Mouse (Mus musculus) heart, adult 18-20 months (tissue): ENCODE results near the gene Lcn11. TPM values are rescaled to one million over a fixed set of nuclear protein-coding genes. Genes with fewer than 3 reads are reported as not detected.
"Not testable (repeated sequence)": the region's sequence is repeated elsewhere in the genome, so short reads cannot be mapped to it uniquely, and the experiment has no call there.

ENCODE experiments used
- DNase-seq, 2 experiments: peaks; one replicate each; pipeline ENCODE4 v3.0.0; 2021 to 2022; ENCODE audit warnings: mixed read lengths in 1 of 2
- long read RNA-seq, 2 experiments: library from polyadenylated mRNA; stranded (forward); transcript quantifications; one replicate each; pipeline ENCODE4 v2.0.0; 2021
- total RNA-seq, 2 experiments: library from RNA; stranded (reverse); gene quantifications; 2 replicates each; pipeline ENCODE4 v1.2.3; 2021

The Lcn11 gene
- total RNA-seq, result not detected
- long read RNA-seq, experiment 1, result 0 reads
- long read RNA-seq, experiment 2, result 0 reads

DNA sequence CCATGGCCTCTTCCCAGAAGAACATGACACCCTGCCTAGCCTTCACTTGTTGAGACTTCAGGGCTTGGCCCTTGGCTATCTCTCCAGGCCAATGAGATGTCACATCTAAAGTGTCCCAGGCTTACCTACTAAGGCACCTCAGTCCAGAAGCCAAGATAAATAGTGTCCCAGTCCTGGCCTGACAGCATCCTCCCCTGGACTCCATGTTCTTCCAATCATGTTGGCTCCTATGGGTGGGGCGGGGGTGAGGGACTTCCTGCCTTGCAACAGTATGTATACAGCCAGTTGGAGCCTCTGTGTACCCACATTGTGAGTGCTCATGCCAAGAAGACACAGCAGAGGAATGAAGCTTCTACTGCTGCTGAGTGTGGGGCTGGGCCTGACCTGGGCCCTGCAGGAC lies at the start of gene Lcn11:
Lcn11 (plus strand) TSS at position 301 of the 400 bp plus-strand sequence.
- no peak for DNase-seq

DNA sequence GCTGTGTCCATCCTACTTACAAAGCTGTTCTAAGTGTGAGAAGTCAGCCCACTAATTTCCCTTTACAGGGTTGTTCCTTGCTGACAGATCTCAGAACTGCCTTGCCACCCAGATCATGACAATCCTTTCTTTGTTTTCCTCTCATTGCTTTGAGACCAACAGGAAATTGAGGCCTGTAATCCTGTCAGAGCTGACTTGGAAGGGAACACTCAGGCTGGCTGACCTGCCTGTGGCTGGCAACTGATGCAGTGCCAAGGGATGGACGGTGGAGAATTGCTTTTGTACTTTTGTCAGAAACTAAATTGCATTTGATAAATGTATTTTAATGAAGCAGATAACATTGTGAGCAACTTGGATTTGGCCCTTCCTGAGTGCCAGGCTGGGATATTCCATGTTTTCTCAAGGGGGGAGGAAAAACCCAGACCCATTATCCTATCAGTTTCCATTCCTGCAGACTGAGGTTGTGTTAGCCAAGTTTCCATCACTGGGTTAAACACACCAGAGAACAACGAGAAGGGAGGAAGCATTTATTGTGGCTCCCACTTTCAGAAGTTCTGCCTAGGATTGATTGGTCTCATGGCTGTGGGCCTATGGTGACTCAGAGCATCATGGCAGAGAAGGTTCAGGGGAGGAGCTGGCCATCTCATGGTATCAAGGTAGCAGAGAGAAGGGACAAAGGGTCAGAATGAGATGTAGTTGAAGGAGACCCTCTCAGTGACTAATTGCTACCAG lies 43.5 kb upstream of the Lcn11 start:
- DNase-seq, result no peak

GRCm38 (mm10) chr2:25736709-25737108 lies 40.1 kb upstream of the Lcn11 start, which contains the start of gene Obp2b:
TSS of gene Obp2b (plus strand) at chr2:25737009.
- DNase-seq, result not testable (repeated sequence)

DNA sequence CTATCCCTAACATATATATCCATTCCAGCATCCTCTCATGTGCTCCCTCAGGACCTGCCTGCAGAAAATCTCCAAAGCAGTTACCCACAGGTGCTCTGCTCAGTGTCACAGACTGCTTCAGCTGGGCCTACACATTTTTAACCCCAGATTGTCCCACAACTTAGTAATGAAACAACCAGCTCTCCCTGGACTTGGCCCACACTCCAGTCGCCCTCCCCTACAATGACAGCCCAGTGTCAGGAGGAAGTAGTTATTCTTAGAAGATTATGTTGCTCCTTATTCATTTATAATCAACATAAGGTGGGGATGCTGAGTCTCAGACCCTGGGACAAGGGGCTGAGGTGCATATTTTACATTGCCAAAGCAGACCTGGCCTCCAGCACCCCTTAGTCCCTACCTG lies 35.1 kb upstream of the Lcn11 start:
- DNase-seq, result no peak

- DNase-seq, result no peak
These were observed 22.6 kb upstream of the Lcn11 start for GRCm38 (mm10) chr2:25754201-25754600.

GRCm38 (mm10) chr2:25758064-25758625 lies 18.7 kb upstream of the Lcn11 start:
- DNase-seq, result no peak

DNA sequence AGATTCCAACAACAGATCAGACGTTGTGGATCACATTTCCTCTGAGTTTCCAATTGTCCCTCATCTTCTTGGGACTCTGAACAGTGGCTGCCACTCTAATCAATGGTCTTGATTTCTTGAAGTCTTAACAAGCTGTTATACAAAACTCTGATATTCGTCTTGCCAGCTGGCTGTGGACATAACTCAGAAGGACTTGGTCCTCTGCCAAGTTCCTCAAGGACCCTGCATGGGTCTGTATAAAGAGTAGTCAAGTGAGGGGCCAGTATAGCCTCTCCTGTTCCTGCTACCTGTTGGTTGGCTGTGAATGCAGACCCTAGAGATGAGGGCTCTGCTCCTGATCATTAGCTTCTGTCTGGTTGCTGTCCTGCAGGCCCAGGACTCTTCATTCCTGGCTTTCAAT lies 11.5 kb upstream of the Lcn11 start, which contains the start of gene Lcn3:
Lcn3 (plus strand) TSS at position 301 of the 400 bp plus-strand sequence.
- no peak for DNase-seq

- no peak for DNase-seq
These were observed 9.1 kb upstream of the Lcn11 start for GRCm38 (mm10) chr2:25767764-25768163.

GRCm38 (mm10) chr2:25773507-25773906 lies 3.3 kb upstream of the Lcn11 start:
- peak in 1 of 2 experiments; percentile 10 for DNase-seq

DNA sequence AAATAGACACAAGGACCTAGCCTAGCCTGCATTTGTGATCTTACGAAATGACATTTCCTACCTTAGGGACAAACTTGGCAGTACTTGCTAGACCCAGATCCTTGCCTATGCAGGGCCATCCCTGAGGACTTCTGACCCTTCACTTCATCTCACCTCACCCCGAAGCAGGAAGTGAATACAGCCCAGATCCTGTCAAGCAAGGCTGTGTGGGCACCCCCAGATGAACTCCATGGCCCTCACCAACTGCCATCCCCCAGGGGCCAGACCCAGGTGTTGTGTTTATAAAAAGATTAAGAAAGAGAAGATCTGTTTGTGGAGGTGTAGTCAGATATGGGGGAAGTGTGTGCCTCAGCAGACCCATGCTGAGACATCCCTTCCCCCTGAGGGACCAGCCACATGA lies 2.2 kb upstream of the Lcn11 start:
- no peak for DNase-seq

DNA sequence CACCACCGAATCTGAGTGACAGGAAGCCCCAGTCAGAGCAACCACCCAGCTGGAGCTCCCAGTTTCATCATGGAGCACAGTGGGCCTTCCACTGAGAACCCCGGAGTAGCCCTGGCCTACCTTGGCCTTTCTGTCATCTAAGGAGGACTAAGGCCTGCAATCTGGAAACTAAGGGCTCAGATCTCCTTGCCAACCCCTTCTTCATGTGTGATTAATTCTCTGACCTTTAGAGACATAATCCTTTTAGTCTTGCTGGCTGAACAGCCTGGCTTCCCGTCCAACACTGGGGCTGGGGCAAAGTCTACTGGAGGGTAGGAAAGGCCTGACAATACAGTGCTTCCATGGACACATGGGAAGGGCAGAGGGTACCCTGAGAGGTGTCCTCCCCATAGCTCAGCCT lies 826 bp upstream of the Lcn11 start:
- DNase-seq, result no peak

- no peak for DNase-seq
These were observed 2.3 kb downstream of the Lcn11 start for GRCm38 (mm10) chr2:25779076-25779475.

GRCm38 (mm10) chr2:25780921-25781320 lies 4.1 kb downstream of the Lcn11 start:
- no peak for DNase-seq

DNA sequence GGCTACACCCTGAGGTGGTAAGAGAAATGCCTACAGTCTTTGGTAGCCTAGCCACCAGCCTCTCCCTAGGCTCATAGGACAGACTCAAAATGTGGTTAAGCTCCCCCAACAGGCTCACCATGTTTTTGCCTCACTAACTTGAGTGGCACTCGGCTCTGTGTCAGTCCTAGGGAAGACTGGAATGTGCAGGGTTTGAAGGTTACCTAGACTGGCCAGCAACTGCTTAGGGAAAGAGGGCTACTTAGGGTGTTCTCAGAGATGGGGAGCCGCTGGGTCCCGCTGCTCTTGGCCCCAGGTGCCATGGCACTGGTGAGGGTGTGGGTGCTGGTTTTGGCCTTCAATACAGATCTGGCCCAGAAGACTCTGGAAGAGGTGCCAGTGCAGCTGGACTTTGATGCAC lies 5.1 kb downstream of the Lcn11 start, which contains the start of gene Gm13539:
Gm13539 (plus strand) TSS at position 301 of the 400 bp plus-strand sequence.
- DNase-seq, result no peak

GRCm38 (mm10) chr2:25785573-25786322 lies 8.9 kb downstream of the Lcn11 start:
- DNase-seq, result peak in 1 of 2 experiments; percentile 2

DNA sequence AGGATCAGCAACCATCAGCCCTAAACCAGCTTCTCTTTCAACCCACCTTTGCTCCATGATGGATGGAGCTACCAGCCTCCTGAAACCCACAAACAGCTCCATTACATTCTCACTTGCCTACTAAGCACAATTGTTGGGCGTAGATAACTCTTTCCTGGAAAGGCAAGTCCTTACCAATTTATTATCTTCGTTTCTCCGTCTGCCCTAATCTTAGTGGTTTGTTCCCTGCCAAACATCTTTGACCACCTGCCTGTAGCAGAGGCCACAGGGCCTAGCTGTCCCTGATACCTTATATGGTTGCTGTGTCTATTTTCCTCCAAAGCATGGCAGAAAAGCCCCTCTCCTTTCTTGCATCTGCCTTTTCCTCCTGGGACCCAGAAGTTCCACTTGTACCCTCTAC lies 12.3 kb downstream of the Lcn11 start:
- no peak for DNase-seq

DNA sequence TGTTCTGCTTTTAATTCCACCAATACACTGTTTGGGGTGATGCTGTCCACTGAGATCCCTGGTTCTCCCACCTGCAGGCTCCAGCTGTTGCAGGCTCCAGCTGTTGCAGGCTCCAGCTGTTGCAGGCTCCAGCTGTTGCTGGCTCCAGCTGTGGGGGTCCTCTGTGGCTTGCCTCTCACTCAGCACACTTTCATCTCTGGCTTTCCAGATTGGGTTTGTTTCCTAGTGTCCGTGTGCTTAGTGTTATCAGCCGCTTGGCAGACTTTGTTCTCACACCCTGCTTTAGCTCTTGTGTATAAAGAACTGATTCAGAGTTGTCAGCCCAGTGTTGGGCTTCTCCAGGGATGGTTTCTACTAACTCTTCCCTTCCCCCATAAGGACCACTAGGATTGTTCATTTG lies 20.8 kb downstream of the Lcn11 start:
- peak; percentile 27 for DNase-seq

DNA sequence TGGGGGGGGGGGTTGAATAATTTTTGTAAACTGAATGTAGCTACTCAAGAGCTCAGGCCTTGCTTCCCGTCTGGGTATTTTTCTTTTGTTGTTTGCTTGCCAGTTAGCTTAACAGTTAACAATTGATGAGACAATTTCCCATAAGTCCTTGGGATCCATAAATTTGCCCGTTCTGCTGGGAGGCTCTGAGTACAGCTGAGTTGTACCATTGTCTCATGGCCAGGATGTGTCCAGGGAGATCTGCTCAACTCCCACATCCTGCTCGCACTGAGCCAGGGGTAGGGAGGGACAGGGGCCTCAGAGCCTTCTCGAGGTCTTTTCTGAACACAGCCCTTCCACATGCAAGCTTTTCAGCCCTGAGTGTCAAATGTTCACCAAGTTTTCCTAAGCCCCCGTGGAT lies 21.2 kb downstream of the Lcn11 start:
- no peak for DNase-seq

DNA sequence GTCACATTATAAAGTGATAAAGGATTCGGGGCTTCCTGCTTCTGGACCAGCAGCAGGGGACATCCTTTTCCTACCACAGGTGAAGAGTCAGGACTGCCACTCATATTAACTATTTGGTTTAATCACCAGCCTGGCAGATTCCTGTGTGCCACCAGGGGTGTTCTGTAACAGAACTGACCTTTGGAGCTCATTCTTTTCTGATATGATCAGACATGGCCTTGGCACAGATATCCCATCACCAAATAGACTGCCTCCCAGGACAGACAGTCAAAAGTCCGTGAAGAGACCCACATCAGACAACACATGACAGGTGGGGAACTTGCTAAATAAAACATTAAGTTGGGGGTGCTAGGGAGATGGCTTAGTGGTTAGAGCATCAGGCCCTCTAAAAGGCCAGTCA lies 34.9 kb downstream of the Lcn11 start:
- DNase-seq, result no peak

DNA sequence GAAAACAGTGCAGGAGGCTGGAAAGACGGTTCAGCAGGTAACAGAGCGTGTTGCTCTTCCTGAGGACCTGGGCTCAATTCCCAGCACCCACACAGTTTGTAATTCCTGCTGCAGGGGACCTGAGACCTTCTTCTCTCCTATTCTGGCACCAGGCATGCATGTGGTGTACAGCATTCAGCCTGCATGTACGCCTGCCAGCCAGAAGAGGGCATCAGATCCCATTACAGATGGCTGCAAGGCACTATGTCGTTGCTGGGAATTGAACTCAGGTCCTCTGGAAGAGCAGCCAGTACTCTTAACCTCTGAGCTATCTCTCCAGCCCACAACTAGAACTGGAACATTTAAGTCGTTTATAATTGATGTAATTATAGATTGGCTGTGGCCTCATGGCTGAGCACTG lies 36.5 kb downstream of the Lcn11 start:
- no peak for DNase-seq

- not testable (repeated sequence) for DNase-seq
These were observed 38.9 kb downstream of the Lcn11 start, which contains the start of gene Glt6d1 for GRCm38 (mm10) chr2:25815748-25816147. TSS of gene Glt6d1 (minus strand) at chr2:25815848.

DNA sequence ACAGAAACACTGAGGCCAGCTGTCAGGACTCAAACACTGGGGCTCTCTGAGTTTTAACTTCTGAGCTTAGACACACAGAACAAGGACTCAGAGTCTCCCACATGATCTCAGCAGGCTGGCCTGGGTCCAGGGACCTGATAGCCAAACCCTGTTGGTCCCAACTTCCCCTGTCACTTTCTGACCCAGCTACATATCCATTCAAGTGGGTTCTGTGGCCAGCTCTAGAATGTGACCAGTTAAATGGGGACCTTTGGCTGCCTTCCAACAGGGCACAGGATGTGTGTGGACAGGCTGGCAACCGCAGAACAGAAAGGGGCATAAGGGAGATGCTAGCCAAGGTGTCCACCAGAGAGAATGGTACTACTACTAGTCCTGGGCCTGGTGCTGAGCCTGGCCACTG lies 46.0 kb downstream of the Lcn11 start, which contains the start of gene Lcn9:
Lcn9 (plus strand) TSS at position 348 of the 400 bp plus-strand sequence.
- peak; percentile 15 to 20 for DNase-seq

DNA sequence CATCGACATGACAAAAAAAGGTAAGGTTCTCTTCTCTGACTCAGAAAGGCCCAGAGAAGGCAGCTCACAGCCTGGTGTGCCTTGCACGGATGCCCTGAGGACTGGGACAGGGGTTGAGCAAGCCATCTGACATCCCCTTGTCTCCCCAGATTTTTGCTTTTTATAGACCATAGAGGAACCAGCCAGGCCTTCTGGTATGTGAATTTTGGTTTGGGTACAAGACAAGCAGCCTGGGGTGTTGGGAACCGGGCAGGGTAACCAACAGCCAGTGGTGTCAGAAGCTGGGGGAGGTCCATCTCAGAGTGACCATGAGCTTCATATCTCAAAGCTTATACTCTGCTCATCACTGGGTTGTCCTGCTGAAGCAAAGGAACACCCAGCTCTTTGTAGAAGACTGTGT lies 47.9 kb downstream of the Lcn11 start:
- DNase-seq, result no peak
